19 mouse cellular contexts compared by ENCODE assay signal in genomic region chr9:64797392-64797791, GRCm38 (mm10). TPM values are rescaled to one million over a fixed set of nuclear protein-coding genes. Genes with fewer than 3 reads are reported as not detected.
DNase-seq lines count a peak whose midpoint lies in the region; ATAC-seq and TF ChIP-seq lines count a peak whose summit lies in the region.
"Had no signal": no experiment of that assay in that cellular context is flagged by ENCODE, and none has a peak within 500 bp of the region (broad histone marks: within the 10 kb centered on the region; RNA-seq: fewer than 3 reads in every experiment).

No protein-coding gene starts in this region.

- 81% methylated on average over 4 of the region's 4 CpGs for WGBS in liver, postnatal 0 days (ENCODE audit: insufficient replicate concordance)

- DNase-seq in liver, postnatal 0 days: no peak
- DNase-seq in liver: no peak
- peak; percentile 68 to 78 for DNase-seq in B cell, adult 2 months
- peak; percentile 93 for DNase-seq in CH12.LX (ENCODE audit: extremely low read depth)
- peak; percentile 82 to 89 for DNase-seq in natural killer cell, adult 2 months (ENCODE audit: low spot score in 2 of 2)
- DNase-seq in kidney, postnatal 25 days: no peak
- DNase-seq in urinary bladder, postnatal 4 days (ENCODE audit: low spot score in 2 of 2): no peak
- no peak for DNase-seq in layer of hippocampus, adult 11-12 months (ENCODE audit: low spot score)
- DNase-seq: cerebellum, adult 18-20 months; cerebellum, postnatal 36 days; heart, postnatal 14 days; layer of hippocampus, postnatal 36 days; left cerebral cortex, postnatal 4 days had no signal

- H3K36me3 ChIP-seq in liver, postnatal 0 days (replicated peaks; ENCODE audit: insufficient read depth, low read length): no peaks in the 10 kb centered on the region
- H3K36me3 ChIP-seq in CH12.LX (replicated peaks in 1 of 2; ENCODE audit: control insufficient read depth in 1 of 2, insufficient read depth in 1 of 2, low read length in 1 of 2): no peaks in the 10 kb centered on the region
- H3K36me3 ChIP-seq: heart, embryonic 12.5 days; kidney, embryonic 15.5 days; midbrain, embryonic 10.5 days had no signal

- H3K9me3 ChIP-seq in liver, postnatal 0 days (ENCODE audit: low read length): peaks cover 5% of the 10 kb centered on the region; the same call in 1 of the 2 replicates
- peaks cover 10% of the 10 kb centered on the region for H3K9me3 ChIP-seq in CH12.LX (replicated peaks; ENCODE audit: low read length)
- H3K9me3 ChIP-seq: heart, embryonic 12.5 days; kidney, embryonic 15.5 days; midbrain, embryonic 10.5 days had no signal

- TF ChIP-seq CTCF in liver, postnatal 0 days (IDR thresholded peaks at IDR 0.05; ENCODE audit: low read depth): no peak
- TF ChIP-seq CTCF in CH12.LX (conservative IDR thresholded peaks at IDR 0.05 in 1 of 2, IDR thresholded peaks at IDR 0.05 in 1 of 2; ENCODE audit: low read depth in 2 of 2, low read length in 2 of 2): no peak

- no peak overlapping the region for H3K4me2 ChIP-seq in liver, postnatal 0 days (ENCODE audit: low read depth, low read length)
- H3K4me2 ChIP-seq in CH12.LX (ENCODE audit: insufficient read depth, low read depth, poor library complexity, severe bottlenecking): no peak overlapping the region; the same call in 1 of the 2 replicates
- H3K4me2 ChIP-seq: heart, embryonic 12.5 days; hindbrain, embryonic 14.5 days; kidney, embryonic 15.5 days had no signal

- no peak for TF ChIP-seq EP300 in liver, postnatal 0 days (IDR thresholded peaks at IDR 0.05; ENCODE audit: low read depth)
- peak; percentile 96 for TF ChIP-seq EP300 in CH12.LX (IDR thresholded peaks at IDR 0.05; ENCODE audit: low read length)

- no peak for TF ChIP-seq POLR2A in CH12.LX (IDR thresholded peaks at IDR 0.05; ENCODE audit: low read depth, low read length)

- no peak overlapping the region for H3K4me3 ChIP-seq in liver, postnatal 0 days (ENCODE audit: low read depth, low read length)
- H3K4me3 ChIP-seq in CH12.LX (replicated peaks in 1 of 3; ENCODE audit: low read depth in 2 of 3, low read length in 2 of 3, poor library complexity in 1 of 3): no peak overlapping the region
- H3K4me3 ChIP-seq: heart, embryonic 12.5 days; kidney, embryonic 15.5 days; midbrain, embryonic 10.5 days had no signal

- no peak for ATAC-seq in liver, postnatal 0 days
- ATAC-seq: intestine, embryonic 16.5 days had no signal

- no peak; the same call in none of the 2 replicates for TF ChIP-seq RAD21 in CH12.LX (IDR thresholded peaks at IDR 0.05; ENCODE audit: low read depth, low read length)

- peak overlapping the region; percentile 95; the same call in 1 of the 2 replicates for H3K27ac ChIP-seq in liver, postnatal 0 days (ENCODE audit: low read depth)
- peak overlapping the region; percentile 33; the same call in 1 of the 2 replicates for H3K27ac ChIP-seq in CH12.LX (ENCODE audit: insufficient read depth, low read depth)
- H3K27ac ChIP-seq: hindbrain, embryonic 14.5 days; kidney, embryonic 15.5 days; macrophage; midbrain, embryonic 10.5 days had no signal

- H3K79me2 ChIP-seq in CH12.LX (replicated peaks; ENCODE audit: control insufficient read depth, extremely low read depth, insufficient read depth, poor library complexity, severe bottlenecking): no peaks in the 10 kb centered on the region

- no peaks in the 10 kb centered on the region for H3K27me3 ChIP-seq in liver, postnatal 0 days (ENCODE audit: insufficient read depth, low read length)
- H3K27me3 ChIP-seq in CH12.LX (replicated peaks): no peaks in the 10 kb centered on the region
- H3K27me3 ChIP-seq: heart, embryonic 12.5 days; kidney, embryonic 15.5 days had no signal

- no peak overlapping the region for H3K9ac ChIP-seq in liver, postnatal 0 days (replicated peaks)
- no peak overlapping the region for H3K9ac ChIP-seq in CH12.LX (ENCODE audit: insufficient read depth, low read depth)
- H3K9ac ChIP-seq: heart, embryonic 12.5 days; hindbrain, embryonic 14.5 days; kidney, embryonic 15.5 days had no signal

- in situ Hi-C loops in CH12.LX (cut with MboI; ENCODE audit: low pct_ligation_motif_present, low pct_unique_long_range_greater_than_20kb, low sequenced_read_pairs): no loop called here

- dilution Hi-C loops in CH12.LX (cut with MboI; ENCODE audit: extremely low pct_ligation_motif_present, extremely low pct_unique_long_range_greater_than_20kb, low sequenced_read_pairs): no loop called here

- peaks cover 41% of the 10 kb centered on the region for H3K4me1 ChIP-seq in liver, postnatal 0 days (ENCODE audit: insufficient read depth)
- peaks cover 9 to 63% of the 10 kb centered on the region in 2 experiments; a peak in 3 of 4 replicates for H3K4me1 ChIP-seq in CH12.LX (ENCODE audit: control insufficient read depth in 1 of 2, insufficient read depth in 2 of 2)
- H3K4me1 ChIP-seq: kidney, embryonic 15.5 days; midbrain, embryonic 10.5 days had no signal

TF ChIP-seq in CH12.LX, 34 proteins besides CTCF, POLR2A, EP300 and RAD21:
- TF ChIP-seq HCFC1 (IDR thresholded peaks at IDR 0.05; ENCODE audit: low read depth, low read length) (peak; percentile 18; the same call in 1 of the 2 replicates), SIN3A (IDR thresholded peaks at IDR 0.05; ENCODE audit: low read length) (peak; percentile 86), MAZ (IDR thresholded peaks at IDR 0.05; ENCODE audit: low read depth, low read length) (peak; percentile 71), RCOR1 (conservative IDR thresholded peaks at IDR 0.05; ENCODE audit: low read depth, low read length) (peak; percentile 89), JUND (conservative IDR thresholded peaks at IDR 0.05; ENCODE audit: low read depth, low read length) (peak; percentile 81), TCF12 (IDR thresholded peaks at IDR 0.05; ENCODE audit: low read depth, low read length) (peak; percentile 99), ZMIZ1 (IDR thresholded peaks at IDR 0.05; ENCODE audit: low read depth, low read length) (no peak), MYC (IDR thresholded peaks at IDR 0.05; ENCODE audit: low read depth, low read length) (peak; percentile 80; the same call in 1 of the 2 replicates), ETS1 (conservative IDR thresholded peaks at IDR 0.05; ENCODE audit: low read depth, low read length) (peak; percentile 93), TBP (conservative IDR thresholded peaks at IDR 0.05; ENCODE audit: low read depth, low read length) (peak; percentile 97), JUN (IDR thresholded peaks at IDR 0.05; ENCODE audit: insufficient read depth, low read depth, low read length) (peak; percentile 57), IRF4 (IDR thresholded peaks at IDR 0.05; ENCODE audit: low read depth, low read length) (peak; percentile 96), UBTF (IDR thresholded peaks at IDR 0.05; ENCODE audit: low read depth, low read length) (no peak), PAX5 (IDR thresholded peaks at IDR 0.05; ENCODE audit: low read length) (no peak), MEF2A (IDR thresholded peaks at IDR 0.05; ENCODE audit: borderline replicate concordance, low read depth, low read length) (peak; percentile 93), MXI1 (IDR thresholded peaks at IDR 0.05; ENCODE audit: low read depth, low read length) (peak; percentile 82; the same call in 1 of the 2 replicates), CHD2 (IDR thresholded peaks at IDR 0.05; ENCODE audit: low read length) (peak; percentile 71), NRF1 (IDR thresholded peaks at IDR 0.05; ENCODE audit: low read depth, low read length) (no peak; the same call in 1 of the 2 replicates), USF2 (conservative IDR thresholded peaks at IDR 0.05; ENCODE audit: low read depth, low read length) (no peak), MAFK (IDR thresholded peaks at IDR 0.05; ENCODE audit: insufficient replicate concordance, low read length) (peak; percentile 88), BHLHE40 (IDR thresholded peaks at IDR 0.05; ENCODE audit: low read depth, low read length) (peak; percentile 85), MAX (IDR thresholded peaks at IDR 0.05; ENCODE audit: low read length) (peak; percentile 74; the same call in 1 of the 2 replicates), ELF1 (IDR thresholded peaks at IDR 0.05; ENCODE audit: low read depth, low read length) (peak; percentile 60; the same call in 1 of the 2 replicates)

RNA-seq across cellular contexts. Expression of gene Dennd4a, which starts 13.7 kb away (rescaled TPM):
- 13.7 TPM in 2 replicates for polyA plus RNA-seq in liver, postnatal 0 days (2015; fragmentation: Nextera tagmentation; extraction: Ambion mirVana)
- 24.0 and 37.1 TPM in 2 replicates for total RNA-seq in CH12.LX (2012; rRNA removed)
- total RNA-seq in CH12.LX (2014; rRNA removed): 18.3 and 22.6 TPM in 2 replicates
- 35.8 and 41.1 TPM in 2 replicates for polyA plus RNA-seq in CH12.LX (2012; ENCODE audit: insufficient read length, low read depth)

RNA-seq across cellular contexts. Expression of gene Rab11a, which starts 59.8 kb away (rescaled TPM):
- polyA plus RNA-seq in liver, postnatal 0 days (2015; fragmentation: Nextera tagmentation; extraction: Ambion mirVana): 331 and 349 TPM in 2 replicates
- total RNA-seq in CH12.LX (2012; rRNA removed): 86.0 and 109 TPM in 2 replicates
- total RNA-seq in CH12.LX (2014; rRNA removed): 168 TPM in 2 replicates
- 189 and 193 TPM in 2 replicates for polyA plus RNA-seq in CH12.LX (2012; ENCODE audit: insufficient read length, low read depth)

Comparison
In these comparisons a context has a peak if more than half of its experiments do, and no peak if none do; other contexts are left out.
1. DNase-seq: peak in B cell, adult 2 months (2 of 2), CH12.LX (single experiment) and natural killer cell, adult 2 months (2 of 2); none in liver, postnatal 0 days (single experiment), liver (single experiment), kidney, postnatal 25 days (0 of 2), urinary bladder, postnatal 4 days (0 of 2) and layer of hippocampus, adult 11-12 months (single experiment).